Mouse (Mus musculus): ENCODE data around the gene Shisa3.

GRCm38 (mm10) chr5:67673008-67673407 lies 65.3 kb downstream of the Shisa3 start:
- TF ChIP-seq USF1 (IDR thresholded peaks at IDR 0.05; ENCODE audit: low read depth) (no peak), CTCF (IDR thresholded peaks at IDR 0.05; ENCODE audit: control insufficient read depth, insufficient read depth, insufficient read length) (no peak), MAX (IDR thresholded peaks at IDR 0.05) (no peak), CEBPB (IDR thresholded peaks at IDR 0.05; ENCODE audit: low read depth) (no peak), MYOG (IDR thresholded peaks at IDR 0.05; ENCODE audit: control insufficient read depth, extremely low read depth, insufficient read length) (no peak), MYOD1 (IDR thresholded peaks at IDR 0.05; ENCODE audit: control insufficient read depth, insufficient read length, low read depth) (no peak), FOSL1 (IDR thresholded peaks at IDR 0.05; ENCODE audit: insufficient read depth, low read length, poor library complexity, severe bottlenecking) (no peak)
